Mouse (Mus musculus): ENCODE data around the gene Mob3b. TPM values are rescaled to one million over a fixed set of nuclear protein-coding genes. Genes with fewer than 3 reads are reported as not detected.

The Mob3b gene
- 6.0 and 7.1 TPM in 2 replicates for polyA plus RNA-seq (2016; fragmentation: Nextera tagmentation; extraction: Ambion mirVana)

DNA sequence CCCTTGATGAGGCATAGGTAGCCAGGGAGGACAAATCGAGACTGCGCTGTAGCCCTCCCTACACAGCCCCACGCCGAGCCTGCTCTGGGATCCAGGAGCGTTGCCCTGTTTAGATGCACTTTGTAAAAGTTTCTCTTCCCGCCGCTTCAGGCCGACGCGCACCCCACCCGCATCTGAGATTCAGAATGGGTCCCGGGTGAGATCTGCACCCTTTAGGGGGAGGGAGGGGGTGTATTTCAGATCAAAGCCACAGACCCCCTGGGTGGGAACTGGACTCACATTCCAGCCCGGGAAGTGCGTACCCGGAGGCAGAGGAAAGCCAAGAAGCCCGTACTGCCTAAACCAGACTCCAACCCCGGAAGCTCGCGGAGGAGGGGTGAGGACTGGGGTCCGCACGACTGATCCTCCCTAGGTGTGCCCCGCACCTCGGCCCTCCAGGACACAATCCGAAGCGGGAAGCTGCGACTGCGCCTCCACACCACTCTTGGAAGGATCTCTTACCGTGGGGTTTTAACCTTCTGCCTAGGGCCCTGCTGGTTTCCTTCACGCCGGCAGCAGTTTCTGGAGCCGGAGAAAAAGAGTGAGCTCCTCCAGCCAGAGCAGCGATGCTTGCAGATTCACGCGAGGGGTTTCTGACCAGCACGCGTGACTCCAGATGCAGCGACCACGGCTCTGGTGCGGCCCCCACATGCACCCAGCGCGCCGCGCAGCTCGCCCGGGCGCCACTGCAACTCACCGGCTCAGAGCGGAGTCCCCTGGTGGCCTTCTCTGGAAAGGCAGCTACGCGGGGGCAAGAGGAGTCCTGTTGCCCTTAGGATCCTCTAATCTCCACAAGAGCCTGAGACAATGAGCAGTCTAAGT is at the start of gene Mob3b:
TSS of gene Mob3b (minus strand) at position 734 of the 861 bp plus-strand sequence.
- Histone ChIP-seq H3K27me3 (replicated peaks) (peaks cover 15% of the 10 kb centered on the region), H3K9me3 (replicated peaks) (no peaks in the 10 kb centered on the region), H3K27ac (peak within 1 kb of the TSS; percentile 62), H3K36me3 (no peaks in the 10 kb centered on the region), H3K4me1 (peaks cover 10% of the 10 kb centered on the region; the same call in 1 of the 2 replicates), H3K4me2 (peak within 1 kb of the TSS; percentile 80), H3K4me3 (peak within 1 kb of the TSS; percentile 59), H3K9ac (peak within 1 kb of the TSS; percentile 53)
- WGBS (ENCODE audit: insufficient replicate concordance), result 0% methylated on average over 50 of the region's 50 CpGs
- ATAC-seq, result peak; percentile 77

- WGBS (ENCODE audit: insufficient replicate concordance), result 68% methylated on average over 7 of the region's 7 CpGs
- H3K9me3 ChIP-seq (replicated peaks), result no peaks in the 10 kb centered on the region
- no peak overlapping the region for H3K4me3 ChIP-seq
- H3K4me2 ChIP-seq, result no peak overlapping the region
- peaks cover 18% of the 10 kb centered on the region for H3K36me3 ChIP-seq
- H3K27me3 ChIP-seq (replicated peaks), result no peaks in the 10 kb centered on the region
- no peak overlapping the region for H3K27ac ChIP-seq
- H3K4me1 ChIP-seq, result no peaks in the 10 kb centered on the region
- no peak overlapping the region for H3K9ac ChIP-seq
- ATAC-seq, result no peak
Measured at GRCm38 (mm10) chr4:35204659-35205058, 47.4 kb upstream of the Mob3b start.

DNA sequence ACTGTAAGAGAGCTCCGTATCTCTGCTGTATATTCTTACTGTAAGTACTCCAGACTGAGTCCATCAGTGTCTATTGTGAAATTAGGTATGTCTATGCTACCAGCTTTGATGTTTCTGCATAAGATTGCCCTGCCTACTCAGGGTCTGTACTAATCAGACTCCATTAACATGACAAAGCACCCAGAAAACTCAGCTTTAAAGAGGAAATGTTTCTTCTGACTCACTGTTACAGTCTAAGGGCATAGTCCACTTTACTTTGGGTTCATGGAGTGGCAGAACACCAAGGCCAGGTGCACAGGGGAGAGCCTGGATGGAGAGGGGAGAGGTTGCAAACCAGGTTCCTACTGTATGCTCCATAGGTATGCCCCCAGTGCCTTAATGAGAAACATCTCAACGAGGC is 46.4 kb upstream of the Mob3b start:
- Histone ChIP-seq H3K27ac (no peak overlapping the region), H3K4me2 (no peak overlapping the region), H3K9ac (no peak overlapping the region), H3K27me3 (replicated peaks) (no peaks in the 10 kb centered on the region), H3K9me3 (replicated peaks) (no peaks in the 10 kb centered on the region), H3K36me3 (peaks cover 18% of the 10 kb centered on the region), H3K4me3 (no peak overlapping the region), H3K4me1 (no peaks in the 10 kb centered on the region)
- no peak for ATAC-seq
- 91% methylated on average over 2 of the region's 2 CpGs for WGBS (ENCODE audit: insufficient replicate concordance)

DNA sequence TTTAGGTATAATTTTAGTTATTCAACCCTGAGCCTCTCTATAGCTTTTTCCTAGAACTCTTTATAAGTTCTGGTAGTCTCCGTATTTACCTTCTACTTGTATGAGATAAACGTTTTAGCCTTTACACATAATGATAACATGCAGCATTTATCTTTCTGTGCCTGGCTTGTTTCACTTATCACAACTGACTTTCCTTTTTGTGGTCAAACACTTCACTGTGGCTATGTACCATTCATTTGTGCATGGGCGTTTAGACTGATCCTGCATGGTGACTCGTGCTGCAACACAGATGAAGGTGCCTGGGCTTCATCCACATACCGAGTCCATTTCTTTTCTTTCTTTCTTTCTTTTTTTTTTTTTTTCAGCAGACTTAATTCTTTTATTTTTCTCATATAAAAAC is 44.4 kb upstream of the Mob3b start:
- no peaks in the 10 kb centered on the region for H3K4me1 ChIP-seq
- no peaks in the 10 kb centered on the region for H3K9me3 ChIP-seq (replicated peaks)
- no peak overlapping the region for H3K27ac ChIP-seq
- H3K4me3 ChIP-seq, result no peak overlapping the region
- H3K36me3 ChIP-seq, result peaks cover 18% of the 10 kb centered on the region
- WGBS (ENCODE audit: insufficient replicate concordance), result 31% methylated on average over 5 of the region's 5 CpGs
- no peaks in the 10 kb centered on the region for H3K27me3 ChIP-seq (replicated peaks)
- ATAC-seq, result peak; percentile 37; the same call in 1 of the 2 replicates
- H3K9ac ChIP-seq, result no peak overlapping the region
- no peak overlapping the region for H3K4me2 ChIP-seq

GRCm38 (mm10) chr4:35192725-35193124 is 35.4 kb upstream of the Mob3b start:
- Histone ChIP-seq H3K27ac (no peak overlapping the region), H3K9ac (no peak overlapping the region), H3K4me1 (peaks cover 10% of the 10 kb centered on the region), H3K4me3 (no peak overlapping the region), H3K4me2 (no peak overlapping the region), H3K27me3 (replicated peaks) (no peaks in the 10 kb centered on the region), H3K9me3 (replicated peaks) (no peaks in the 10 kb centered on the region), H3K36me3 (no peaks in the 10 kb centered on the region)
- ATAC-seq, result no peak
- WGBS (ENCODE audit: insufficient replicate concordance), result 57% methylated on average over 7 of the region's 7 CpGs

DNA sequence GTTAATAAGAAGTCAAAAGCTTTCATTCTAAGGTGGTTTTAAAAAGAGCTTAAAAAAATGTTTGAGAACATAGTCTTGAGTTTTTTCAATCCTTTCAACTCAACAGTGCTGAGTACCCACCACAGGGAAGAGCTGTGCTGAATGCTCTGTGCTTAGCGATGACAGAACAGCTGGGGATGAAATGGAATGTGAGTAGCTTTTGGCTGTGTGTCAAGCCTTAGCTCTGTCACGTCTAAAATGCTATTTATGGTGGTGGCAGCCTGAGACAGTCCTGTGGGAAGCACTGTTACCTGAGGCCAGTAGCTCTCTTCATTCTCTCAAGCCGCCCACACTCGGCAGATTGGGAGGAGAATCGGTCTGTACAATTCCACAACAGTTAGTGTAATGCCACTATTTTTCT is 32.5 kb upstream of the Mob3b start:
- 76% methylated on average over 5 of the region's 5 CpGs for WGBS (ENCODE audit: insufficient replicate concordance)
- peaks cover 11% of the 10 kb centered on the region for H3K4me1 ChIP-seq
- H3K27ac ChIP-seq, result no peak overlapping the region
- no peak overlapping the region for H3K4me2 ChIP-seq
- H3K9ac ChIP-seq, result no peak overlapping the region
- no peaks in the 10 kb centered on the region for H3K9me3 ChIP-seq (replicated peaks)
- no peak overlapping the region for H3K4me3 ChIP-seq
- no peaks in the 10 kb centered on the region for H3K27me3 ChIP-seq (replicated peaks)
- no peaks in the 10 kb centered on the region for H3K36me3 ChIP-seq
- ATAC-seq, result no peak

DNA sequence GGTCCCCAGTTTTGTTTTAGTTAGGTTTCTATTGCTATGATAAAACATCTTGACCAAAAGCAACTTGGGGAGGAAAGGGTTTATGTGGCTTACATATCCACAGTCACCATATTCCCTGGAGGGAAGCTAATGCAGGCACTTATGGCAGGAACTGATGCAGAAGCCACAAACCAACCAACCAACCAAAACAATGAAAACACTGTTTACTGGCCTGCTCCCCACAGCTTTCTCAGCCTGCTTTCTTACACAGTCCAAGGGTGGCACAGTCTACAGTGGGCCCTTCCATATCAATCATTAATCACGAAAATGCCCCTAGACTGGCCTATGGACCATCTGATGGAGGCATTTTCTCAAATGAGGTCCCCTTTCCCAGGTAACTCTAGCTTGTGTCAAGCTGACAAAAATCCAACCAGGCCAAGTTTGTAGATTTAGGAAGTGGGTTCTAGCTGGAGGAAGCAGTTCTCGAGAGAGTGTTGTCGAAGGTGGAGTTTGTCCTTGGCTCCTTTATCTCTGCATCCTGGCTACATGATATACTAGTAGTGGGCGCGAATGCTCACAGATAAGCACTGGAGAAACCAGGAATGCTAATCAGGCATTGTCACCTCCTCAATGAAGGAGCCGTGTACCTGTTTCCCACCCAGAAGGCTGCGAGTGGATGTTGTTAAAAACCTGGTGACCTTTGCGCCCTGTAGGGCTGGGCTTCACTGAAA is 30.5 kb upstream of the Mob3b start:
- H3K9me3 ChIP-seq (replicated peaks), result no peaks in the 10 kb centered on the region
- peaks cover 11% of the 10 kb centered on the region for H3K4me1 ChIP-seq
- H3K9ac ChIP-seq, result no peak overlapping the region
- H3K27me3 ChIP-seq (replicated peaks), result no peaks in the 10 kb centered on the region
- H3K27ac ChIP-seq, result no peak overlapping the region
- WGBS (ENCODE audit: insufficient replicate concordance), result 48% methylated on average over 8 of the region's 8 CpGs
- no peaks in the 10 kb centered on the region for H3K36me3 ChIP-seq
- no peak overlapping the region for H3K4me2 ChIP-seq
- peak; percentile 67; the same call in 1 of the 2 replicates for ATAC-seq
- no peak overlapping the region for H3K4me3 ChIP-seq

GRCm38 (mm10) chr4:35177926-35178645 is 20.8 kb upstream of the Mob3b start:
- Histone ChIP-seq H3K27me3 (replicated peaks) (no peaks in the 10 kb centered on the region), H3K9ac (no peak overlapping the region), H3K27ac (no peak overlapping the region), H3K9me3 (replicated peaks) (no peaks in the 10 kb centered on the region), H3K4me3 (no peak overlapping the region), H3K4me1 (peaks cover 5% of the 10 kb centered on the region; the same call in 1 of the 2 replicates), H3K36me3 (no peaks in the 10 kb centered on the region), H3K4me2 (no peak overlapping the region)
- no peak for ATAC-seq
- 75% methylated on average over 12 of the region's 12 CpGs for WGBS (ENCODE audit: insufficient replicate concordance)

GRCm38 (mm10) chr4:35175566-35175965 is 18.3 kb upstream of the Mob3b start:
- no peak overlapping the region for H3K27ac ChIP-seq
- no peak overlapping the region for H3K4me2 ChIP-seq
- no peaks in the 10 kb centered on the region for H3K9me3 ChIP-seq (replicated peaks)
- H3K36me3 ChIP-seq, result no peaks in the 10 kb centered on the region
- peaks cover 5% of the 10 kb centered on the region; the same call in 1 of the 2 replicates for H3K4me1 ChIP-seq
- H3K4me3 ChIP-seq, result no peak overlapping the region
- no peak for ATAC-seq
- WGBS (ENCODE audit: insufficient replicate concordance), result 69% methylated on average over 2 of the region's 2 CpGs
- no peaks in the 10 kb centered on the region for H3K27me3 ChIP-seq (replicated peaks)
- no peak overlapping the region for H3K9ac ChIP-seq

DNA sequence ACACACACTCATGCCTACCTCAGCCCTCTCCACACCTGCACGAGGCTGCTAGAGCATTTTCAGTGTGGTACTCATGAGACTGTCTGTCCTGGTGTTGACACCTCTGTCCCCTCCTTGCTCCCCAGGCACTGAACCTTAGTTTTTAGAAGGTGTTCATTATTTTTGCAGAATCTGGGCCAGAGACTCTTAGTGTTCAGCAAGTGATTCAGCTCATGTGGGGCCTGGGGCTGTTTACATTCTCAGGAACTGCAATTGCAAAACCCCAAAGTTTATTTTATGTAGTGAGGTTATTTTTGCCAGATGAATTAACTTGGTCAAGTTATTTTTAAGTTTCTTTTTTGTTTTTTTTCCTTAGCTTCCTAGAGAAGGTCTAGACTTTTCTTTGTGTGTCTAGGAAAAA is 16.3 kb upstream of the Mob3b start:
- H3K9me3 ChIP-seq (replicated peaks), result no peaks in the 10 kb centered on the region
- H3K9ac ChIP-seq, result no peak overlapping the region
- H3K27me3 ChIP-seq (replicated peaks), result no peaks in the 10 kb centered on the region
- no peaks in the 10 kb centered on the region for H3K36me3 ChIP-seq
- H3K4me1 ChIP-seq, result peaks cover 5% of the 10 kb centered on the region; the same call in 1 of the 2 replicates
- H3K4me3 ChIP-seq, result no peak overlapping the region
- H3K4me2 ChIP-seq, result no peak overlapping the region
- H3K27ac ChIP-seq, result no peak overlapping the region
- 52% methylated on average over 1 of the region's 1 CpGs for WGBS (ENCODE audit: insufficient replicate concordance)
- ATAC-seq, result no peak

- Histone ChIP-seq H3K27me3 (replicated peaks) (no peaks in the 10 kb centered on the region), H3K4me2 (no peak overlapping the region), H3K9me3 (replicated peaks) (no peaks in the 10 kb centered on the region), H3K36me3 (no peaks in the 10 kb centered on the region), H3K4me1 (peaks cover 2% of the 10 kb centered on the region; the same call in 1 of the 2 replicates), H3K27ac (no peak overlapping the region), H3K4me3 (no peak overlapping the region), H3K9ac (no peak overlapping the region)
- ATAC-seq, result no peak
- WGBS (ENCODE audit: insufficient replicate concordance), result 63% methylated on average over 2 of the region's 2 CpGs
Measured at GRCm38 (mm10) chr4:35172471-35172870, 15.2 kb upstream of the Mob3b start.
